Mouse (Mus musculus) forebrain, postnatal 0 days (tissue): ENCODE measurements at regions not wholly inside any gene's neighbourhood (a gene's known extent, or its start where the extent isn't known, plus 50 kb on each side); places are given as distances from the start of the nearest gene placed in this dataset.

ENCODE experiments used
- ATAC-seq: fragments of 200-750 bp; cut with Nextera tagmentation; 2 replicates; pipeline ENCODE4 v1.8.0; 2017; ENCODE audit warnings: mild to moderate bottlenecking, moderate library complexity
- DNase-seq: peaks from one replicate; pipeline ENCODE4 v3.0.0-alpha.2; 2015
- H3K27ac ChIP-seq: fragments of 300-500 bp; sonication (generic); 2 replicates; pipeline ENCODE4 v1.5.1; 2014; ENCODE audit warnings: low read depth, mild to moderate bottlenecking, antibody characterized with exemption, low read length, moderate library complexity, mixed read lengths
- H3K27me3 ChIP-seq: fragments of 300-500 bp; sonication (generic); 2 replicates; pipeline ENCODE4 v1.6.1; 2014; ENCODE audit warnings: mild to moderate bottlenecking, low read length, mixed read lengths; ENCODE audit not compliant: insufficient read depth
- H3K36me3 ChIP-seq: fragments of 300-500 bp; sonication (generic); 2 replicates; pipeline ENCODE4 v1.6.1; 2014; ENCODE audit warnings: mild to moderate bottlenecking, moderate library complexity; ENCODE audit not compliant: insufficient read depth
- H3K4me1 ChIP-seq: fragments of 300-500 bp; sonication (generic); 2 replicates; pipeline ENCODE4 v1.6.1; 2014; ENCODE audit warnings: antibody characterized with exemption; ENCODE audit not compliant: insufficient read depth
- H3K4me2 ChIP-seq: fragments of 300-500 bp; sonication (generic); 2 replicates; pipeline ENCODE4 v1.6.1; 2014; ENCODE audit warnings: low read depth, mild to moderate bottlenecking, moderate library complexity
- H3K4me3 ChIP-seq: fragments of 300-500 bp; sonication (generic); 2 replicates; pipeline ENCODE4 v1.5.1; 2014; ENCODE audit warnings: low read depth, low read length, mixed read lengths
- H3K9ac ChIP-seq: fragments of 300-500 bp; sonication (generic); 2 replicates; pipeline ENCODE4 v1.6.1; 2014; ENCODE audit warnings: mild to moderate bottlenecking
- H3K9me3 ChIP-seq: fragments of 300-500 bp; sonication (generic); 2 replicates; pipeline ENCODE4 v1.6.1; 2016; ENCODE audit warnings: low read length
- CTCF ChIP-seq: sonication (generic); IDR thresholded peaks from 2 replicates; pipeline ENCODE4 v1.5.1; 2016; ENCODE audit warnings: antibody characterized with exemption, control low read depth, low read depth
- WGBS: fragments of 180-500 bp; shearing (Covaris S2); extraction: QIAGEN DNeasy Blood & Tissue Kit; methylation state at CpG from one replicate; pipeline ENCODE4 v1.1.7; 2014; 5-methylcytosine and 5-hydroxymethylcytosine counted together

DNA sequence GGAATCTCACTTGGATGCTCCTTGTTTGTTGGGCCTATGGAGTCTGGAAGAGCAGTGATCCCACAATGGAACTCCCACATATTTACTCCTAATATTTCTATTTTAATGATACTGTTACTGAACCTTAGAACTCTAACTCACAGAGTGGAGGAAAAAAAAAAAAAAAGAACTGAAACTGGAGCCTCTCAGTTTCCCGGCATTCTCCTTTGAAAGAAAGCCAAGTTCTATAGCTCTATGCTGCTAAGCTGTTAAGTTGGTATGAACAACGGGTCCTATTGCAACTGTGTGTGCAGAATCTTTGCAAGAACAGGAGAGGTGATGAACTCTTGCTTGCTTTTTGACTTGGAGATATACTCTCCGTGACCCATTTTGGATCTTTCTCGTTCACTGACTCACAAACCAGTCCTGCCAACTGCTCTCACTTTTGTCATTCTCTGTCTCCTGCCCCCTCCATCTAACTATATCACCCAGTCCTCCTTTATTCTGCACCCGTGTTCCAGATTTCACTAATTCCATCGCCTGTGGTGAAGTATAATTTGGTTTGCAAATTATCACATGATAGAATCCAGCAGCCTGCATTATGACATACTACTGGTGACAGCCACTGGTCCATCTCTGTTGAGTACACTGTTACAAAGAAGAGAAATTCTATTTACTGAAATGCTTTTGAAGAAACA, 92.6 kb upstream of the Ctsc start:
- 57% methylated on average over 6 of the region's 6 CpGs for WGBS
- no peak for TF ChIP-seq CTCF

DNA sequence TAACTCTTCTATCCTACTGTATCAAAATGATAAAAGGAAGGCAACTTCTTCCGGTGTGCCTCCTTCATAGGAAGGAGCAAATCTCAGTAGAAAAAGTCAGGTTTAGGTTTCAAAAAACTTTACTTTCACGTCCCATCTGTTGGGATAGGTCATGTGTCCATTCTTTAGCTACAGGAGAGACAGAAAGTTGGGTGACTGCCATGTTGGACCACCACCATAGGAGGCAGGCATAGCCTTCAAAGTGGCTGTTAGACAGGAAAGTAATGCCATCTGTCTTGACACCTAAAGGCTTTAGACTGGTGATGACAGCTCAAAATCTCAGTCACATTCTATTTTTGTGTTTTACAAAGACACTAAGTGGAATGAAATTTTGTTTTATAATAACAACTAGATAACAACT, 90.3 kb upstream of the Ctsc start:
- Histone ChIP-seq H3K36me3 (no peaks in the 10 kb centered on the region), H3K9me3 (no peaks in the 10 kb centered on the region), H3K9ac (no peak overlapping the region), H3K4me2 (no peak overlapping the region), H3K27ac (no peak overlapping the region), H3K4me3 (no peak overlapping the region), H3K27me3 (no peaks in the 10 kb centered on the region), H3K4me1 (no peaks in the 10 kb centered on the region)
- DNase-seq = peak; percentile 33
- TF ChIP-seq CTCF = no peak
- 51% methylated on average over 2 of the region's 2 CpGs for WGBS
- peak; percentile 67; the same call in 1 of the 2 replicates for ATAC-seq

More for the DNA sequence above, 92.6 kb upstream of the Ctsc start:
- DNase-seq (no peak), ATAC-seq (no peak)
- Histone ChIP-seq H3K4me3 (no peak overlapping the region), H3K9ac (no peak overlapping the region), H3K27ac (no peak overlapping the region), H3K4me1 (no peaks in the 10 kb centered on the region), H3K4me2 (no peak overlapping the region), H3K27me3 (no peaks in the 10 kb centered on the region), H3K36me3 (no peaks in the 10 kb centered on the region), H3K9me3 (no peaks in the 10 kb centered on the region)

DNA sequence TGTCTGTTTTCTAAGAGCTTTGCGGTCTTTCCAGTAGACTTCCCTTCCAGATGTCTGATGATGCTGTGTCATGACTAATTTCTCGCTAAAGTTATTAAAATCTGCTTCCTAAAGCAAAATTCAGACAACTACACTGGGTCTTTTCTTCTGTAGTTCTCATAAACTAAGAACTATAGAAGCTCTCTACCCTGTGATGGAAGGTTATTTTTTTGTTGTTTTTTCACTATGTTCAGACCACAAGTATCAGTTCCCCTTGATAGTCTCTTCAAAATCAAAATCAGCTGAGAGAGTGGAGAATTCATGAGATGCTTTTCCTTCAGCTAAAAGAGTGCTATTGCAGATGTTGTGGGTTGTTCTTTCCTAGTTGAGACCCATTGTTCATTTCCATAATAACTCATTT, 85.1 kb upstream of the Ctsc start:
- WGBS = 84% methylated on average over 2 of the region's 2 CpGs
- DNase-seq (no peak), ATAC-seq (no peak)
- Histone ChIP-seq H3K36me3 (no peaks in the 10 kb centered on the region), H3K27ac (no peak overlapping the region), H3K9ac (no peak overlapping the region), H3K27me3 (no peaks in the 10 kb centered on the region), H3K4me3 (no peak overlapping the region), H3K4me1 (no peaks in the 10 kb centered on the region), H3K9me3 (no peaks in the 10 kb centered on the region), H3K4me2 (no peak overlapping the region)
- TF ChIP-seq CTCF = no peak

DNA sequence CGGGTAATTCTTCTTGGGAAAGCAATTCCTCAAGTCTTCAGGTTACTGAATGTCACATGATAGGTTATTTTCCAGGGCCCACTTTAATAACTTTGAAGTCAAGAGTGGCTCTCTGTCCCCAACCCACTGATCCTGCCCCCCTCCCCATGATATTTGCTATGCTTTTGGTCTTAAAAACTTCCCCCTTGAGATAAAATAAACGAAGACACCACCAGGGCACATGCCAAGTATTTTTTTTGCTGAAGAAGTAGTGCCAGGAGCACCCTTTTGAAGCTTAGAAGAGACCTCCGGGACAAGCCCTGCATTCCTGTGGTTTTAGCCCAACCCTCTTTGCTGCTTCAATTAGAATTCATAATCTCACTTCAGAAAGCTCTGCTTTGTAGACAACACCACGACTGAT, 78.8 kb upstream of the Ctsc start:
- H3K9ac ChIP-seq = no peak overlapping the region
- TF ChIP-seq CTCF = no peak
- 45% methylated on average over 4 of the region's 4 CpGs for WGBS
- no peaks in the 10 kb centered on the region for H3K27me3 ChIP-seq
- H3K4me3 ChIP-seq = no peak overlapping the region
- DNase-seq (no peak), ATAC-seq (no peak)
- H3K9me3 ChIP-seq = no peaks in the 10 kb centered on the region
- no peak overlapping the region for H3K27ac ChIP-seq
- no peaks in the 10 kb centered on the region for H3K36me3 ChIP-seq
- H3K4me2 ChIP-seq = no peak overlapping the region
- no peaks in the 10 kb centered on the region for H3K4me1 ChIP-seq

DNA sequence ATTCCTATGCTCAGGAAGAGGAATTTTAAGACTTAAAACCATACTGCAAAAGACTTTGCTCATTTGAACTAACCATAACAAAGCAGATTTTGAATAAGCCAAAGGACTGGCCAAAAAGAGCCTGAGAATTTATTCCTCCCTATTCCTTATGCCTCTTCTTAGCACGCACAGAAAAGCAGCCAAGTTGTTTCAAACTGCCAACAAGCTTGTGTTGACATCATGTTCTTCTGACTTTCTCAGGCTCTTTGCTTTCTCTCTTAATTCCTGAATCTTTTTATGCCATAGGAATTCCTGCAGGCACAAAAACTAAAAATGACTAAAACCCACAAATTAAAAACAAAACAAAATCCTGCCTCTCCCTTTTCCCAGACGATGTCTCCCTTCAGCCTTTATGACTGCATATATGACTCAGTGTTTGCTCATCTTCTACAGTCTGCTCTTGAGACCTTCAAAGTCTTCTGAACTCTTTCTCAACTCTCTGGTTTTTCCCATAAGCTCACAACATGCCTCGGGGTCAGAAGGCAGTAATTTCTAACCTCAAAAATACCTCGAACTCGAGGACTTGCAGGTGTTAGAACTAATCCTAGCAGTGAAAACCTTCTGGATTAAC, 77.9 kb upstream of the Ctsc start:
- WGBS = 82% methylated on average over 5 of the region's 5 CpGs
- Histone ChIP-seq H3K9ac (no peak overlapping the region), H3K36me3 (no peaks in the 10 kb centered on the region), H3K4me1 (no peaks in the 10 kb centered on the region), H3K9me3 (no peaks in the 10 kb centered on the region), H3K27ac (no peak overlapping the region), H3K4me2 (no peak overlapping the region), H3K27me3 (no peaks in the 10 kb centered on the region), H3K4me3 (no peak overlapping the region)
- DNase-seq (peak; percentile 65), ATAC-seq (peak; percentile 74)
- TF ChIP-seq CTCF = no peak

DNA sequence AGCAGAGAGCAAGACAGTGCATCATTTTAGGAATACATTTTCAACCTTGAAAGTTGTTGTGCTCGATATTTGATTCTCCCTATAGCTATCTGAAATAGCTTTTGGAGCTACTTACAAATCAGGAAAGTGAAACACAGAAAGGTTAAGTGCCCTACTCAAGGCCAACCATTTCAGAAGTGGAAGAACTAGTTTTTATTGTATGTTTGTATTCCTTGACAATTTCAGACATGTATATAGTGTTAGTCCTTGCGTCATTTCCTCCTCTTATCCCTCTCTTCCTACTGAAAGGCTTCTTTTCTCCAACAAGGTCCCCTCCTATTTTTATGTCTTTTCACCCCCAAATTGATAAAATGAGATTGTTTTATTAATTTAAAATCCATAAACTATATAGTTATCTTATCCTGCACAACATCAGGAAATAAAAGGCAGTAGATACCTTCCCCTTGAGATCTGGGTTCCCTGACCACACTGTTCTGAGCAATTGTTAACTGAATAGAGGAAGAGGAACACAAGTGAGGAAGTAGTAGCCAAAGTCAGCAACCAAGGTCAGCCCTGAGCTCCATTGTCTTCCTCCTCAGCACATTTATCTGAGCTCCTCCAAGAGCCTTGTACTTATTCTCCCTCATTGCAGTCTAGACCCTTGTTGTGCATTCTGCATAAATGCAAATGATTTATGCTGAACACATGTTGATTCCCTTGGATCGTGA, 76.1 kb upstream of the Ctsc start:
- H3K4me3 ChIP-seq = no peak overlapping the region
- no peaks in the 10 kb centered on the region for H3K36me3 ChIP-seq
- ATAC-seq (no peak), DNase-seq (no peak)
- no peaks in the 10 kb centered on the region for H3K9me3 ChIP-seq
- WGBS = 83% methylated on average over 3 of the region's 3 CpGs
- H3K27me3 ChIP-seq = no peaks in the 10 kb centered on the region
- no peak for TF ChIP-seq CTCF
- no peak overlapping the region for H3K4me2 ChIP-seq
- no peaks in the 10 kb centered on the region for H3K4me1 ChIP-seq
- no peak overlapping the region for H3K27ac ChIP-seq
- no peak overlapping the region for H3K9ac ChIP-seq

DNA sequence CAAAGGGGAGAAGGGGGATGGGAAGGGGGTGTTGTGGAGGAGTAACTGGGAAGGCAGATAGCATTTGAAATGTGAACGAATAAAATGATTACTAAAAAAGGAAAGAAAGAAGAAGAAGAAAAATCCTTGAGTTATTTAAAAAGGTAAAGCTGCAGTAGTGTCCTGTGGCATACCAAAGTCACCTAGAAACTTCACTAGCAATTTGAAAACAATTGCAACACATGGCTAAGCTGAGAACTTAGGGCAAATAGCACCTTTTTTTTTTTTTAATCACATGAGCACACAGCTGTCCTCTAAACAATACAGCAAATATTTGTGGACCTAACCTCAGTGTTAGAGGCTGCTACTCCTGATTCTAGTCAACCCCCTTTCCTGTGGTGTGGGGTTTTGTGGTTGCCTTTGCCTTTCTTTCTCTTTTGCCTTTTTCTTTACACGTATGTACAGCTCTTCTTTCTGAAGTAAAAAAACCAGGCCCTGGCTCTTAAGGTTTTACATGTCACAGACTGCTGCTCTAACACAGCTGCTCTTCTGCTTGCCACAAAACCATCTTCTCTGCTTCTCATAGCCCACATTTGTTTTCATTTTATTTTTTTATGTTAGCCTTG, 71.6 kb upstream of the Ctsc start:
- H3K36me3 ChIP-seq = no peaks in the 10 kb centered on the region
- DNase-seq (no peak), ATAC-seq (no peak)
- no peak overlapping the region for H3K9ac ChIP-seq
- H3K4me2 ChIP-seq = no peak overlapping the region
- no peaks in the 10 kb centered on the region for H3K27me3 ChIP-seq
- H3K4me1 ChIP-seq = no peaks in the 10 kb centered on the region
- H3K4me3 ChIP-seq = no peak overlapping the region
- H3K9me3 ChIP-seq = no peaks in the 10 kb centered on the region
- TF ChIP-seq CTCF = no peak
- H3K27ac ChIP-seq = no peak overlapping the region
- 39% methylated on average over 2 of the region's 2 CpGs for WGBS
